Mouse (Mus musculus) kidney, adult 2 months (tissue): ENCODE data around the gene Eef1a2.
"Not testable (repeated sequence)": the region's sequence is repeated elsewhere in the genome, so short reads cannot be mapped to it uniquely, and the experiment has no call there.

Source experiments
- CTCF ChIP-seq: fragments of 200-500 bp; conservative IDR thresholded peaks from 2 replicates; pipeline ENCODE4 v1.5.1; 2011; ENCODE audit warnings: low read depth, mild to moderate bottlenecking, control low read depth, low read length, moderate library complexity, mixed read lengths; ENCODE audit not compliant: insufficient read depth, insufficient read length
- POLR2A ChIP-seq: fragments of 200-500 bp; IDR thresholded peaks from one replicate; pipeline ENCODE4 v1.6.1; 2011; ENCODE audit warnings: low read depth, low read length, control low read depth

DNA sequence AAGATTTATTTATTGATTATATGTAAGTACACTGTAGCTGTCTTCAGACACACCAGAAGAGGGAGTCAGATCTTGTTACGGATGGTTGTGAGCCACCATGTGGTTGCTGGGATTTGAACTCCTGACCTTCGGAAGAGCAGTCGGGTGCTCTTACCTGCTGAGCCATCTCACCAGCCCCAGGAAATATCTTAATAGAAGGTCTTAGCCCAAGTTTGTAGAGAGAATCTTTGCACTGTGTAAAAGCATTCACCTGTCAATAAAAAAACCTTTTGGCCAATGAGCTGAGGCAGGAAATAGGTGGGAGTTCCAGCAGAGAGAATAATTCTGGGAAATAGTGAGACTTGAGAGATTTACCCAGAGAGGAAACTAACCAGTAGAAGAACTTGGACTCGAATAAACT is 34.6 kb upstream of the Eef1a2 start:
- not testable (repeated sequence) for TF ChIP-seq CTCF, POLR2A
